Mouse (Mus musculus) megakaryocyte-erythroid progenitor cell, adult 5-6 weeks (primary cell): ENCODE data around the gene Slc47a2. TPM values are rescaled to one million over a fixed set of nuclear protein-coding genes. Genes with fewer than 3 reads are reported as not detected.

Experiments used
- total RNA-seq, 2 experiments: library from RNA; stranded (forward) in 1 of 2; stranded (reverse) in 1 of 2; fragments of 200-1000, 215-1000 nt in 1 of 2; fragments of >200 nt in 1 of 2; fragmentation: Nextera tagmentation in 1 of 2; gene quantifications; 2 replicates each; pipeline ENCODE4 v1.2.3; 2014 to 2017

Slc47a2 gene
- total RNA-seq, 2 experiments from 2014 or later, result not detected

Other genes with a start within 250 kb of the Slc47a2 start
- gene Tnfrsf13b, start 216.1 kb downstream of the Slc47a2 start, total RNA-seq (2014; fragmentation: Nextera tagmentation), result 2.3 TPM in 2 replicates
- gene Tnfrsf13b, start 216.1 kb downstream of the Slc47a2 start, total RNA-seq (2017), result 12.5 and 15.5 TPM in 2 replicates
- gene Usp22, start 167.8 kb downstream of the Slc47a2 start, total RNA-seq (2014; fragmentation: Nextera tagmentation), result 19.8 and 20.3 TPM in 2 replicates
- gene Usp22, start 167.8 kb downstream of the Slc47a2 start, total RNA-seq (2017), result 23.9 and 24.0 TPM in 2 replicates
- not detected in 2 replicates for gene Aldh3a1, start 135.3 kb downstream of the Slc47a2 start, total RNA-seq (2014; fragmentation: Nextera tagmentation)
- not detected in 2 replicates for gene Aldh3a1, start 135.3 kb downstream of the Slc47a2 start, total RNA-seq (2017)
- 10.6 and 15.4 TPM in 2 replicates for gene Aldh3a2, start 75.4 kb downstream of the Slc47a2 start, total RNA-seq (2014; fragmentation: Nextera tagmentation)
- 10.8 and 30.6 TPM in 2 replicates for gene Aldh3a2, start 75.4 kb downstream of the Slc47a2 start, total RNA-seq (2017)
- not detected in 2 replicates for gene Slc47a1, start 35.5 kb upstream of the Slc47a2 start, total RNA-seq (2014; fragmentation: Nextera tagmentation)
- gene Slc47a1, start 35.5 kb upstream of the Slc47a2 start, total RNA-seq (2017), result not detected in 2 replicates
- not detected in 2 replicates for gene Rnf112, start 111.3 kb upstream of the Slc47a2 start, total RNA-seq (2014; fragmentation: Nextera tagmentation)
- gene Rnf112, start 111.3 kb upstream of the Slc47a2 start, total RNA-seq (2017), result not detected in 2 replicates
- gene Mfap4, start 142.6 kb upstream of the Slc47a2 start, total RNA-seq (2014; fragmentation: Nextera tagmentation), result not detected in 2 replicates
- not detected in 2 replicates for gene Mfap4, start 142.6 kb upstream of the Slc47a2 start, total RNA-seq (2017)
- gene Mapk7, start 151.5 kb upstream of the Slc47a2 start, total RNA-seq (2014; fragmentation: Nextera tagmentation), result 6.8 and 15.5 TPM in 2 replicates
- 5.1 and 9.5 TPM in 2 replicates for gene Mapk7, start 151.5 kb upstream of the Slc47a2 start, total RNA-seq (2017)
- gene B9d1, start 162.3 kb upstream of the Slc47a2 start, total RNA-seq (2014; fragmentation: Nextera tagmentation), result 4.3 and 8.6 TPM in 2 replicates
- 3.4 and 10.4 TPM in 2 replicates for gene B9d1, start 162.3 kb upstream of the Slc47a2 start, total RNA-seq (2017)
- gene Epn2, start 236.8 kb upstream of the Slc47a2 start, total RNA-seq (2014; fragmentation: Nextera tagmentation), result 2.2 TPM in 1 of 2 replicates, not detected in the other
- gene Epn2, start 236.8 kb upstream of the Slc47a2 start, total RNA-seq (2017), result 0.38 and 4.1 TPM in 2 replicates